Mouse (Mus musculus): ENCODE results near the gene Rab5if.
"Not testable (repeated sequence)": the region's sequence is repeated elsewhere in the genome, so short reads cannot be mapped to it uniquely, and the experiment has no call there.

Rab5if gene

DNA sequence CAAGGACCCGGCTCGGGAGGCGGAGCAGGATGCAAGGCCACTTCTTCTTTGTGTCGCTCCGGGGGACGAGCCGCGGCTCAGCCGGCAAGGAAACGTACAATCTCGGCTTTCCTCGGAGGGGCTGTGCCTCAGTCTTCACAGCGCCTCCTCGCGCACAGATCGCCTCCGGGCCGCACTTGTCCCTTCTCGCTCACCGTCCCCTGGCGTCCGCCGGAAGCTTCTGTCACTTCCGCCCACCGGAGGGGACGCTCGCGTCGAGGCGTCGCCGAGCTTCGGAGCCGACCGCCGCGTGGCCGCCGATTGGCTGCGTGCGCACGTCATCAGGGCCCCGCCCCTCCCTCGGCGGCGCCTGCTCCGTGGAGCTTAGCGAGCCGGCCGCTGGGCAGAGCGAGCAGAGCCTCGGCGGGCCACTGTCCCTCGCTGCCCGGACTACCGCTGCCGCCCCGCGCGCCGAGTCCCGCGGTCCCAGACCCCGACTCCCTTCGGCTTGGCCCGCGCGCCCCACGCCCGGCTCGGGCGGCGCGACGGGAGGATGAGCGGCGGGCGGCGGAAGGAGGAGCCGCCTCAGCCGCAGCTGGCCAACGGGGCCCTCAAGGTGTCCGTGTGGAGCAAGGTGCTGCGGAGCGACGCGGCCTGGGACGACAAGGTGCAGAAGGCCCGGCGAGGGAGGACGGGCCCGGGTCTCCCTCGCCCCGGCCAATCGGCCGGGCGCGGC, at the start of gene Rab5if:
TSS of gene Rab5if (plus strand) at position 357 of the 715 bp plus-strand sequence.
- DNase-seq, result peak; percentile 98

DNA sequence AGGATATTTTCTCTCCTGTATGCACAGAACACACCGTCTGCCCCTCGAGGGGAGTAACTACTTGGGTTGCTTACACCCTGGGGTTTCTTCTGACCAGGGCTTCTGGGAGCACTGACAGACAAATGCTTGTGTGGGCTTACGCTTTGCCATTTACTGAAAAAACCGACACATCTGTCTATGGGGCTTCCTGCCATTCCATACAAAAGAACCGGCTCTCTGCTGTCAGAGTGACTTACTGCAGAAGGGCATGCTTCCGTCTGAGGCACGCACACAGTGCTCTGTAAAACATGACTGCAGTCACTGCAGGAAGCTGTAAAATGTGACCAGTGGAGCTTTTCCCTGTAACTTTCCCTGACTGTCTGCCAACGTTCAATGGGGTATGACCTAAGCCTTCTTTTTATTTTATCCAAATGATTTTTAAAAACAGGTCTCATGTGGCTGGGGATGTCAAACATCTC, 48.6 kb upstream of the Rab5if start:
- DNase-seq, result peak; percentile 83

- peak; percentile 26 for DNase-seq
These were observed 48.0 kb upstream of the Rab5if start for GRCm38 (mm10) chr2:156814893-156815292.

GRCm38 (mm10) chr2:156815412-156815811, 47.5 kb upstream of the Rab5if start:
- no peak for DNase-seq

- no peak for DNase-seq
These were observed 46.8 kb upstream of the Rab5if start for GRCm38 (mm10) chr2:156816116-156816515.

- DNase-seq, result not testable (repeated sequence)
These were observed 37.8 kb upstream of the Rab5if start for GRCm38 (mm10) chr2:156825128-156825527.

DNA sequence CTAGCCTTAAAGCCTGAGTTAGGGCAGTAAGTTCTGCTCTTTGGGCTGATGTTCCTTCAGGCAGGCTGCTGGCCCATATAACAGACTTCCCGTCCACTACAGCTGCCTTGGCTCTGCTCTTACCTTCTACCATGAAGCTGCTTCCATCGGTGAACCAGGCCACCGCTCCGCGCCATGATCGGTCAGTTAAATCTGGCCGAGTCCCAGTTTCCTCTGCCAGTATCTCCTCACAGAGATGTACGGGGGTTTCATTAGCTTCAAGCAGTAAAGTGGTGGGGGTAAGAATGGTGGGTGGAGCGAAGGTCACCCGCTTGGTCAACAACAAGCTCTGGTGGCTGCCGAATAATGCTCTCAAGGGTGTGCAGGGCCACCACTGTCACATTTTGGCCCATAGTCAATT, 28.6 kb upstream of the Rab5if start:
- no peak for DNase-seq

DNA sequence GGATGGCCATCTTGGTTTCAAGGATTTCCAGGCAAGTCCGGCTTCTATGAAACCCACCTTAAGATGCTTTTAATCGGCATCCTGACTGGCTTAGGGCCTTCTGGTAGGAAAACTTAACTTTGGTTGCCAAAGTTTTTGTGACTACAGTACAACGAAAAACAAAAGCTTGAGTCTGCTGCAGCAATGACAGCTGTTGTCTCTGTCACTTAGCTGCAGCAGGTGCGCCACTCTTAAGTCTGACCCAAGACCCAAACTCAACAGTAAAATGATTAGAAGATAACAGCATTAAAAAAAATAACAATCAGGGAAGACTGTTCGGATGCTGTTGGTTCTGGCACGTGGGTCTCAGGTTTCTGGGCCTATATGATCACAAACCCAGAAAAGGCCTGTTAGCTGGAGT, 24.1 kb upstream of the Rab5if start:
- DNase-seq, result no peak

DNA sequence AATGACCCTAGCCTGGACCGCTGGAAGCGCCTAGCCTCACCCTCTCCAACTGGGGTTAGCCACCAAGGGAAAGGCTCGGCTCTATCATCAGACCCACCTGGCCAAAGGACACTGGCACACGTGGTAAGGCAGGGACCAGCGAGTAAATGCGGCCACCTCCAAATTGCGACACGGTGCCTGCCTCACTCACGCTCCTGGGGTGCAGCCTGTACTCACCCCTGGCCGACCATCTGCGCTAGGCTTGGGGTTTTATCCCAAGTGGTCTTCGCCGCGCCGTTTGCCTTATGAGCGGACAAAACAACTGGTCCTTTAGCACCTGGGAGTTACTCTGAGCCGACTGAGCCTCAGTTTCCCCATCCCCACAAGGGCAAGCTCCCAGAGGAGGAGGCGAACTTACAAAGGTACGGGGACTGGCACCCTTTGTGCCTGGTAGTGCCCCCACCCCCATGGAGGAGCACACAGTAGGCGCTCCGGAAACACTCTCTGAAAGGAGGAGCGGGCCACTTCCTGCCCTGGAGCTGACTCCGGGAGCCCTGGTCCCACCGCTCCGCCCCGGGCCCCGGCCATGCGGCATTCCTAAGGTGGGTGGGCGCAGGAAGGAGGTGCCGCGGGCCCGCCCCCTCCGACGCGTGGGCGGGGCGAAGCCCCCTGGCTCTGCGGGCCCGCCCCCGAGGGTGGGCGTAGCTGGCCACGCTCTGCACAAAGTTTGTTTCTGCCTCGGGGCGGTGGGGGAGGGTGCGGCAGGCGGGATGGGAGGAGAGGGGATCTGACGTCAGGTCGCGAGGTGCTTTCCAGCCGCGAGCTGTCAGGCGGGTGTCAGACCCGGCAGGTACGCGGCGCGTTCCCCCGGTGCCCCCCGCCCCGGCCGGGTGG, 23.4 kb upstream of the Rab5if start, which contains the start of gene Tgif2:
TSS of gene Tgif2 (plus strand) at position 689 of the 873 bp plus-strand sequence.
- peak; percentile 92 for DNase-seq

DNA sequence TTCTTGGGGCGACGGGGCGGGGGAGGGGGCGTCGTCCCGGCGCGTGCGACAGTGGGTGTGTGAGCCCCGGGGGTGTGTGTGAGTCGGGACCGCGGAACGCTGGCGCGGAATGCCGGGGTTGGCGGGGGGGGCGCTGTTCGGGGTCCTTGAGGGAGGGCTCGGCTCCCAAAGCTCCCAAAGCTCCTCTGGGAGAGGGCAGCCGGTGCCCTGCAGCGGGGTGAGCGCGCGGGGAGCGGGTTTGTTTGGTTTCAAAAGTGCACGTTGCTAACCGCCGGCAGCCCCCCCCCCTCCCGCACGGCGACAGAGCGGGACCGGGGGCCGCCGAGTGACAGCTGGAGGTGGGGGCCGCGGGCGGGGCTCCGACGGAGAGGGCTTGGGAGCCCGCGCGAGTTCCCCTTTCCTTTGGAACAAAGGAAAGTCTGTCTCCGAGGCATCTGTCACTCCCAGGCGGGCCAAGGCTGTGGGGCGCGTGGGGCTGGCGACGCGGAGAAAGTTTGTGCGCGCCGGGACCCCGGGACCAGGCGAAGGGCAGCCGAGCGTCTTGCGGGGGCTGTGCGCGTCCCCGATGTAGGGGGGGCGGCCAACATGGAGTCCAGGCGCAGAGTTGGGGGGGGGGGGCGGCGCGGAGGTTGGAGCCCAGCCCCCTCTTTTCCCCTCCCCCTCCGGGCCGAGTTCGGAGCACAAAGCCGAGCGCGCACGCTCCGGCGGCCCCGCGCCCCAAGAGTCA, 22.5 kb upstream of the Rab5if start:
- DNase-seq, result peak; percentile 59

GRCm38 (mm10) chr2:156841028-156841840, 21.7 kb upstream of the Rab5if start:
- DNase-seq, result peak; percentile 79

GRCm38 (mm10) chr2:156841841-156842706, 20.9 kb upstream of the Rab5if start:
- DNase-seq, result peak; percentile 64

DNA sequence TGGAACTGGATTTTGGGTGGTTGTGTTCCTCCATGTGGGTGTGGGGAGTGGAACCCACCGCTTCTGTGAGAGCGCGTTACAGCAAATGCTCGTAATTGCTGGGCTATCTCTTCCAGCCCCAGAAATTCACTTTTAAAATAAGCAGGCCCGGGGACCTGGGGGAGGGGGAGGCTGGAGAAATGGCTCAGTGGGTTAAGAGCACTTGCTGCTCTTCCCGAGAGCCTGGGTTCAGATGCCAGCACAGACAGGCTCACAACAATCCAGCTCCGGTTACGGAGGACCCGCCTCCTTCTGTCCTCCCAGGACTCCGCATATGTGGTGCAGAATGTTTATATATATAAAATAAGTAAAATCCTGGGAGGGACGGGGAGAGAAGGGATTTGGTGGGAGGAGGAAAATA, 20.2 kb upstream of the Rab5if start:
- DNase-seq, result no peak

- no peak for DNase-seq
These were observed 19.6 kb upstream of the Rab5if start for GRCm38 (mm10) chr2:156843331-156843730.

DNA sequence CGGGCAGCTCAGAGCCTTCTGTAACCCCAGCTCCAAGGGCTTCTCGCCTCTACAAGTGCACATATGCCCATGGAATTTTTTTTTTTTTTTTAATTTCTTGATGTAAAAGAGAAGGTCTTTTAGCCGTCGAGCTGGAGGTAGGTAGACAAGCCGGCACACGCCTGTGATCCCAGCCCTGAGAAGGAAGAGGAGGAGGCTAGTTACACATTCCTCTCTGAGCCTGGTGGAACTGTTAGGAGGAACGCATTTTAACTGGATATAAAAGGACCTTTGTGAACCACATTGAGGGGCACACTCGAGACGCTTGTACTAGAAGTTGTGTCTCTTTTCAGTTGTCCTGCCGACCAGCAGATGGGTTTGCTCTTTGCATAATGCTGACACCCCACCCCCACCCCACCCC, 18.2 kb upstream of the Rab5if start:
- DNase-seq, result no peak

DNA sequence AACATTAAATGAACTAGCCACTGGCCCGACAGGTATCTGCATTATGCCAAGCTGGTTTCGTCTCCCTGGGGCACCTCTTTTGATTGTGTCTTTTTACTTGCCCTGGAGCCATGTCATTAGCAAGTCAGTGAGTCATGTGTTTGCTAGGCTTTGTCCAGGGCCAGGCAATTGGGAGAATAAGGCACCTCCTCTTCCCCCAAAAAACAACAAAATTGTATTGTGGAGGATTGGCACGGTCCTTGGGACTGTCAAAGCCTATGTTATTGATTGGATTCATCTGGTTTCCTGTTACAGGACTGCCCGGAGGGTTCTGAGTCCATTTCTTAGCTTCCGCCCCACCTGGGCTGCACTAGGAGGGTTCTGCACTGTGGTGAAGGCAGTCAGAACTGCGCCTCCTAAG, 15.3 kb upstream of the Rab5if start:
- DNase-seq, result no peak

- DNase-seq, result peak; percentile 30
These were observed 14.3 kb upstream of the Rab5if start for GRCm38 (mm10) chr2:156848526-156849182.

DNA sequence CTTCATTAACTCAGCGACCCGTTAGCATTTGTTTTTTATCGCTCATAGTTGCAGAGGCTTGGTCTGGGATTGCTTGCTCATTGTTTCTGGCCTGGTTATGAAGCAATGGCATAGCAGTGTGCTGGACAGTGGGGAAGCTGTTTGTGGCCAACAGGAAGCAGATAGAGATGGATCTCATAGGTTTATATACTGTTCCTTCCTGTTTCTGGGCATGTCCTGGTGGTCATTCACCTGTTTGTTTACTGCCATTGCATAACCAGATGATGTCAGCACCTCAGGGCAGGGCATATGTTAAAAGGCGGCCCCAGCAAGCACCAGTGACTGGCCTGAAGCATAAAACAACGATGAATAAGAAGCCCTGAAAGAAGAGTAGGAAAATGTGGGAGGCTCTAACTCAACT, 12.4 kb upstream of the Rab5if start:
- no peak for DNase-seq

- not testable (repeated sequence) for DNase-seq
These were observed 9.3 kb upstream of the Rab5if start for GRCm38 (mm10) chr2:156853584-156853983.

- DNase-seq, result peak; percentile 57
These were observed 8.7 kb upstream of the Rab5if start for GRCm38 (mm10) chr2:156853999-156854771.

Measured in kidney, postnatal 14 days (tissue).